Mouse (Mus musculus) CH12.LX (cell line): ENCODE data around the gene Htr6. TPM values are rescaled to one million over a fixed set of nuclear protein-coding genes. Genes with fewer than 3 reads are reported as not detected.

Source experiments
- DNase-seq: peaks from one replicate; pipeline ENCODE4 v3.0.0-alpha.2; 2013; ENCODE audit errors: extremely low read depth
- H3K27ac ChIP-seq: 2 replicates; pipeline ENCODE4 v1.5.1; 2012; ENCODE audit warnings: low read depth, mild to moderate bottlenecking, control low read depth, moderate library complexity; ENCODE audit not compliant: insufficient read depth
- H3K27me3 ChIP-seq: replicated peaks from 2 replicates; pipeline ENCODE3; 2012; ENCODE audit warnings: inconsistent platforms
- H3K36me3 ChIP-seq, 2 experiments: replicated peaks in 1 of 2; 2 replicates each; pipeline versions ENCODE3 to v1.6.1; 2012; ENCODE audit warnings: inconsistent platforms in 1 of 2, low read length in 1 of 2, mild to moderate bottlenecking in 1 of 2, mixed read lengths in 1 of 2, moderate library complexity in 1 of 2; ENCODE audit not compliant: control insufficient read depth in 1 of 2, insufficient read depth in 1 of 2
- H3K4me1 ChIP-seq, 2 experiments: 2 replicates each; pipeline ENCODE4 v1.6.1; 2012; ENCODE audit warnings: inconsistent platforms in 1 of 2, moderate library complexity in 1 of 2; ENCODE audit not compliant: insufficient read depth in 2 of 2, control insufficient read depth in 1 of 2
- H3K4me2 ChIP-seq: 2 replicates; pipeline ENCODE4 v1.6.1; 2012; ENCODE audit warnings: low read depth, mild to moderate bottlenecking, control low read depth; ENCODE audit not compliant: poor library complexity, insufficient read depth, severe bottlenecking
- H3K4me3 ChIP-seq, 3 experiments: fragments of 150-350 bp in 1 of 3; sonication (generic) in 1 of 3; replicated peaks in 1 of 3; 2 replicates each; pipeline versions ENCODE3 to v1.5.1; 2011 to 2012; ENCODE audit warnings: low read depth in 2 of 3, low read length in 2 of 3, mild to moderate bottlenecking in 2 of 3, moderate library complexity in 2 of 3, control low read depth in 1 of 3, improper control_type of control experiment in 1 of 3, inconsistent platforms in 1 of 3, mixed read lengths in 1 of 3; ENCODE audit not compliant: poor library complexity in 1 of 3
- H3K79me2 ChIP-seq: replicated peaks from 2 replicates; pipeline ENCODE4 v1.6.1; 2012; ENCODE audit warnings: mild to moderate bottlenecking, moderate library complexity; ENCODE audit not compliant: control insufficient read depth, poor library complexity, insufficient read depth, severe bottlenecking; ENCODE audit errors: extremely low read depth
- H3K9ac ChIP-seq: 2 replicates; pipeline ENCODE4 v1.6.1; 2012; ENCODE audit warnings: low read depth, mild to moderate bottlenecking, control low read depth, moderate library complexity; ENCODE audit not compliant: insufficient read depth
- H3K9me3 ChIP-seq: replicated peaks from 2 replicates; pipeline ENCODE3; 2012; ENCODE audit warnings: low read length, inconsistent platforms, mixed read lengths
- CHD1 ChIP-seq: IDR thresholded peaks from 2 replicates; pipeline ENCODE4 v1.6.1; 2012; ENCODE audit warnings: low read depth, low read length, improper control_type of control experiment, inconsistent platforms
- CHD2 ChIP-seq: IDR thresholded peaks from 2 replicates; pipeline ENCODE4 v1.6.1; 2011; ENCODE audit warnings: low read length, improper control_type of control experiment
- CTCF ChIP-seq, 2 experiments: IDR thresholded peaks in 1 of 2; conservative IDR thresholded peaks in 1 of 2; 2 replicates each; pipeline ENCODE4 v1.5.1; 2011 to 2012; ENCODE audit warnings: low read depth in 2 of 2, low read length in 2 of 2, improper control_type of control experiment in 1 of 2, inconsistent platforms in 1 of 2, mild to moderate bottlenecking in 1 of 2, moderate library complexity in 1 of 2
- E2F4 ChIP-seq: IDR thresholded peaks from 2 replicates; pipeline ENCODE4 v1.6.1; 2011; ENCODE audit warnings: low read depth, low read length, improper control_type of control experiment; ENCODE audit not compliant: insufficient replicate concordance
- ELF1 ChIP-seq: IDR thresholded peaks from 2 replicates; pipeline ENCODE4 v1.6.1; 2014; ENCODE audit warnings: low read depth, mild to moderate bottlenecking, inconsistent platforms, low read length, improper control_type of control experiment
- EP300 ChIP-seq: IDR thresholded peaks from 2 replicates; pipeline ENCODE4 v1.6.1; 2011; ENCODE audit warnings: low read length, improper control_type of control experiment
- ETS1 ChIP-seq: conservative IDR thresholded peaks from 2 replicates; pipeline ENCODE4 v1.6.1; 2012; ENCODE audit warnings: low read depth, mild to moderate bottlenecking, inconsistent platforms, low read length, improper control_type of control experiment, moderate library complexity
- GABPA ChIP-seq: IDR thresholded peaks from 2 replicates; pipeline ENCODE4 v1.6.1; 2012; ENCODE audit warnings: low read depth, low read length, improper control_type of control experiment, inconsistent platforms; ENCODE audit not compliant: insufficient replicate concordance
- IRF4 ChIP-seq: IDR thresholded peaks from 2 replicates; pipeline ENCODE4 v1.6.1; 2014; ENCODE audit warnings: low read depth, mild to moderate bottlenecking, inconsistent platforms, low read length, improper control_type of control experiment
- KAT2A ChIP-seq: IDR thresholded peaks from 2 replicates; pipeline ENCODE4 v1.6.1; 2012; ENCODE audit warnings: low read length, improper control_type of control experiment, inconsistent platforms; ENCODE audit not compliant: insufficient replicate concordance
- MAFK ChIP-seq: IDR thresholded peaks from 2 replicates; pipeline ENCODE4 v1.6.1; 2011; ENCODE audit warnings: low read length, improper control_type of control experiment; ENCODE audit not compliant: insufficient replicate concordance
- MAX ChIP-seq: IDR thresholded peaks from 2 replicates; pipeline ENCODE4 v1.6.1; 2011; ENCODE audit warnings: low read length, improper control_type of control experiment
- MEF2A ChIP-seq: IDR thresholded peaks from 2 replicates; pipeline ENCODE4 v1.6.1; 2014; ENCODE audit warnings: low read depth, mild to moderate bottlenecking, inconsistent platforms, low read length, improper control_type of control experiment, borderline replicate concordance
- MXI1 ChIP-seq: IDR thresholded peaks from 2 replicates; pipeline ENCODE4 v1.6.1; 2011; ENCODE audit warnings: mild to moderate bottlenecking, low read depth, low read length, improper control_type of control experiment
- MYC ChIP-seq: IDR thresholded peaks from 2 replicates; pipeline ENCODE4 v1.6.1; 2011; ENCODE audit warnings: low read depth, mild to moderate bottlenecking, improper control_type of control experiment, low read length
- NELFE ChIP-seq: IDR thresholded peaks from 2 replicates; pipeline ENCODE4 v1.6.1; 2011; ENCODE audit warnings: low read depth, low read length, improper control_type of control experiment
- POLR2AphosphoS2 ChIP-seq: IDR thresholded peaks from 2 replicates; pipeline ENCODE4 v1.6.1; 2011; ENCODE audit warnings: low read depth, low read length, improper control_type of control experiment
- RAD21 ChIP-seq: IDR thresholded peaks from 2 replicates; pipeline ENCODE4 v1.6.1; 2011; ENCODE audit warnings: low read depth, mild to moderate bottlenecking, low read length, improper control_type of control experiment, moderate library complexity
- SMC3 ChIP-seq: IDR thresholded peaks from 2 replicates; pipeline ENCODE4 v1.6.1; 2011; ENCODE audit warnings: low read depth, low read length, improper control_type of control experiment
- TBP ChIP-seq: conservative IDR thresholded peaks from 2 replicates; pipeline ENCODE4 v1.6.1; 2011; ENCODE audit warnings: low read depth, low read length, improper control_type of control experiment
- UBTF ChIP-seq: IDR thresholded peaks from 2 replicates; pipeline ENCODE4 v1.6.1; 2012; ENCODE audit warnings: low read depth, mild to moderate bottlenecking, inconsistent platforms, low read length, improper control_type of control experiment, moderate library complexity
- ZC3H11A ChIP-seq: IDR thresholded peaks from 2 replicates; pipeline ENCODE4 v1.6.1; 2012; ENCODE audit warnings: low read depth, mild to moderate bottlenecking, inconsistent platforms, low read length, improper control_type of control experiment
- ZKSCAN1 ChIP-seq: IDR thresholded peaks from 2 replicates; pipeline ENCODE4 v1.6.1; 2012; ENCODE audit warnings: low read depth, inconsistent platforms, low read length, improper control_type of control experiment, borderline replicate concordance
- dilution Hi-C: fragments of 300-500 bp; cut with MboI; formaldehyde crosslinking; loops from 2 replicates; pipeline ENCODE4 v1.14.3; 2020; ENCODE audit warnings: low sequenced_read_pairs; ENCODE audit not compliant: extremely low pct_unique_long_range_greater_than_20kb, extremely low pct_ligation_motif_present
- in situ Hi-C: fragments of 300-500 bp; cut with MboI; formaldehyde crosslinking; loops from 3 replicates; pipeline ENCODE4 v1.14.3; 2019; ENCODE audit warnings: low sequenced_read_pairs, low pct_ligation_motif_present, low pct_unique_long_range_greater_than_20kb, mixed read lengths
- polyA plus RNA-seq: library from polyadenylated mRNA; unstranded; fragments of >175 nt; gene quantifications from 2 replicates; pipeline ENCODE4 v1.2.1, GENCODE M21; 2012; ENCODE audit warnings: low read depth; ENCODE audit not compliant: insufficient read length
- total RNA-seq, 2 experiments: library from RNA; depleted of rRNA; stranded (reverse); fragments of 300-350 nt in 1 of 2; fragments of >200 nt in 1 of 2; gene quantifications; 2 replicates each; pipeline ENCODE4 v1.2.3; 2012 to 2014

The Htr6 gene
- total and polyA plus RNA-seq, 3 experiments = not detected

GRCm38 (mm10) chr4:139034942-139035341, 40.4 kb downstream of the Htr6 start:
- H3K27me3 ChIP-seq = no peaks in the 10 kb centered on the region
- peaks cover 14% of the 10 kb centered on the region for H3K9me3 ChIP-seq
- in situ Hi-C loops = no loop called here
- H3K27ac ChIP-seq = no peak overlapping the region
- TF ChIP-seq MAFK (no peak), ETS1 (no peak), POLR2AphosphoS2 (no peak), IRF4 (no peak), SMC3 (no peak), UBTF (no peak)
- H3K4me1 ChIP-seq = no peaks in the 10 kb centered on the region
- DNase-seq = no peak
- no peak overlapping the region for H3K9ac ChIP-seq
- H3K79me2 ChIP-seq = no peaks in the 10 kb centered on the region
- peaks cover 19 to 88% of the 10 kb centered on the region in 2 experiments for H3K36me3 ChIP-seq
- no peak overlapping the region for H3K4me3 ChIP-seq
- H3K4me2 ChIP-seq = no peak overlapping the region
- dilution Hi-C loops = no loop called here

GRCm38 (mm10) chr4:139034540-139034939, 40.8 kb downstream of the Htr6 start:
- Histone ChIP-seq H3K4me3 (no peak overlapping the region), H3K9ac (no peak overlapping the region), H3K4me1 (no peaks in the 10 kb centered on the region), H3K27me3 (no peaks in the 10 kb centered on the region), H3K4me2 (no peak overlapping the region), H3K9me3 (peaks cover 14% of the 10 kb centered on the region), H3K36me3 (peaks cover 20 to 89% of the 10 kb centered on the region in 2 experiments), H3K79me2 (no peaks in the 10 kb centered on the region), H3K27ac (no peak overlapping the region)
- TF ChIP-seq CHD1 (no peak), CTCF (conservative IDR thresholded peaks at IDR 0.05 in 1 of 2, IDR thresholded peaks at IDR 0.05 in 1 of 2; ENCODE audit: low read depth in 2 of 2, low read length in 2 of 2) (0 out of 4 replicates have a peak, but pooled peaks of 1 of the 2 experiments have one; percentile 14)
- dilution Hi-C loops = no loop called here
- in situ Hi-C loops = no loop called here
- DNase-seq = no peak

- peaks cover 14% of the 10 kb centered on the region for H3K9me3 ChIP-seq
- DNase-seq = no peak
- no peak overlapping the region for H3K4me2 ChIP-seq
- no peak overlapping the region for H3K9ac ChIP-seq
- no peaks in the 10 kb centered on the region for H3K4me1 ChIP-seq
- no peak overlapping the region for H3K27ac ChIP-seq
- H3K36me3 ChIP-seq = peaks cover 25 to 90% of the 10 kb centered on the region in 2 experiments
- in situ Hi-C loops (no loop called here), dilution Hi-C loops (no loop called here)
- no peak overlapping the region for H3K4me3 ChIP-seq
- TF ChIP-seq EP300 = no peak
- no peak for TF ChIP-seq TBP
- TF ChIP-seq KAT2A = no peak
- no peak for TF ChIP-seq ZC3H11A
- no peak for TF ChIP-seq NELFE
- TF ChIP-seq SMC3 = no peak
- TF ChIP-seq GABPA = no peak
- TF ChIP-seq CTCF (conservative IDR thresholded peaks at IDR 0.05 in 1 of 2, IDR thresholded peaks at IDR 0.05 in 1 of 2; ENCODE audit: low read depth in 2 of 2, low read length in 2 of 2) = no peak
- TF ChIP-seq ZKSCAN1 = no peak
- no peak for TF ChIP-seq CHD1
- no peak for TF ChIP-seq MXI1
- no peak for TF ChIP-seq MAX
- TF ChIP-seq E2F4 = no peak
- no peak for TF ChIP-seq ELF1
- no peak for TF ChIP-seq MEF2A
- TF ChIP-seq CHD2 = no peak
- TF ChIP-seq MAFK = no peak
- TF ChIP-seq RAD21 = no peak
- TF ChIP-seq MYC = no peak
- H3K27me3 ChIP-seq = no peaks in the 10 kb centered on the region
- no peaks in the 10 kb centered on the region for H3K79me2 ChIP-seq
These were observed 41.4 kb downstream of the Htr6 start for GRCm38 (mm10) chr4:139034010-139034367.
